Mouse (Mus musculus) brain, adult 2 months (tissue): ENCODE measurements at regions not wholly inside any gene's neighbourhood (a gene's known extent, or its start where the extent isn't known, plus 50 kb on each side); places are given as distances from the start of the nearest gene placed in this dataset.
A peak's percentile ranks its signal among the peaks of the same experiment; 100 is the strongest.
"Not testable (repeated sequence)": the region's sequence is repeated elsewhere in the genome, so short reads cannot be mapped to it uniquely, and the experiment has no call there.

ENCODE experiments used
- DNase-seq: peaks from one replicate; pipeline ENCODE4 v3.0.0; 2011; ENCODE audit warnings: low read depth, low spot score

- DNase-seq, result peak; percentile 49
Measured at GRCm38 (mm10) chr10:37880841-37881240, 742.1 kb upstream of the Marcks start.

- DNase-seq, result no peak
Measured at GRCm38 (mm10) chr10:37873925-37874324, 735.2 kb upstream of the Marcks start.

GRCm38 (mm10) chr10:37861001-37861400 is 722.3 kb upstream of the Marcks start:
- DNase-seq, result peak; percentile 5

GRCm38 (mm10) chr10:37849291-37849846 is 710.6 kb upstream of the Marcks start:
- no peak for DNase-seq

GRCm38 (mm10) chr10:37842820-37843219 is 704.1 kb upstream of the Marcks start:
- no peak for DNase-seq

GRCm38 (mm10) chr10:37841842-37842241 is 703.1 kb upstream of the Marcks start:
- no peak for DNase-seq

GRCm38 (mm10) chr10:37837721-37838120 is 699.0 kb upstream of the Marcks start:
- DNase-seq, result no peak

GRCm38 (mm10) chr10:37813026-37813425 is 674.3 kb upstream of the Marcks start:
- DNase-seq, result peak; percentile 13

GRCm38 (mm10) chr10:37812405-37812851 is 673.7 kb upstream of the Marcks start:
- DNase-seq, result peak; percentile 86

GRCm38 (mm10) chr10:37811789-37812188 is 673.1 kb upstream of the Marcks start:
- DNase-seq, result no peak

- DNase-seq, result peak; percentile 9
Measured at GRCm38 (mm10) chr10:37803225-37803805, 664.6 kb upstream of the Marcks start.

GRCm38 (mm10) chr10:37799397-37799796 is 660.7 kb upstream of the Marcks start:
- DNase-seq, result peak; percentile 28

GRCm38 (mm10) chr10:37798285-37798684 is 659.6 kb upstream of the Marcks start:
- no peak for DNase-seq

GRCm38 (mm10) chr10:37797701-37798100 is 659.0 kb upstream of the Marcks start:
- no peak for DNase-seq

- DNase-seq, result no peak
Measured at GRCm38 (mm10) chr10:37792878-37793277, 654.2 kb upstream of the Marcks start.

- DNase-seq, result peak; percentile 24
Measured at GRCm38 (mm10) chr10:37788049-37788448, 649.3 kb upstream of the Marcks start.

GRCm38 (mm10) chr10:37779383-37780302 is 640.9 kb upstream of the Marcks start:
- DNase-seq, result no peak

- DNase-seq, result no peak
Measured at GRCm38 (mm10) chr10:37760542-37761367, 622.0 kb upstream of the Marcks start.

GRCm38 (mm10) chr10:37741581-37741980 is 602.9 kb upstream of the Marcks start:
- no peak for DNase-seq

GRCm38 (mm10) chr10:37739024-37739423 is 600.3 kb upstream of the Marcks start:
- DNase-seq, result peak; percentile 9

GRCm38 (mm10) chr10:37725609-37726008 is 586.9 kb upstream of the Marcks start:
- DNase-seq, result no peak

GRCm38 (mm10) chr10:37724994-37725393 is 586.3 kb upstream of the Marcks start:
- not testable (repeated sequence) for DNase-seq
